Mouse (Mus musculus) lung, embryonic 14.5 days (tissue): ENCODE measurements at regions not wholly inside any gene's neighbourhood (a gene's known extent, or its start where the extent isn't known, plus 50 kb on each side); places are given as distances from the start of the nearest gene placed in this dataset.

Experiments used
- ATAC-seq: fragments of 200-750 bp; cut with Nextera tagmentation; 2 replicates; pipeline ENCODE4 v1.8.0; 2017; ENCODE audit warnings: mild to moderate bottlenecking, moderate TSS enrichment, moderate library complexity; ENCODE audit not compliant: insufficient read depth
- DNase-seq: peaks from one replicate; pipeline ENCODE4 v3.0.0-alpha.2; 2015
- H3K27ac ChIP-seq: fragments of 300-500 bp; sonication (generic); 2 replicates; pipeline ENCODE4 v1.5.1; 2014; ENCODE audit warnings: low read depth, mild to moderate bottlenecking, moderate library complexity
- H3K27me3 ChIP-seq: fragments of 300-500 bp; sonication (generic); 2 replicates; pipeline ENCODE4 v1.6.1; 2014; ENCODE audit warnings: low read length, control low read depth; ENCODE audit not compliant: insufficient read depth
- H3K36me3 ChIP-seq: fragments of 300-500 bp; sonication (generic); 2 replicates; pipeline ENCODE4 v1.6.1; 2014; ENCODE audit warnings: control low read depth; ENCODE audit not compliant: insufficient read depth
- H3K4me1 ChIP-seq: fragments of 300-500 bp; sonication (generic); 2 replicates; pipeline ENCODE4 v1.6.1; 2014; ENCODE audit warnings: antibody characterized with exemption, control low read depth; ENCODE audit not compliant: insufficient read depth
- H3K4me2 ChIP-seq: fragments of 300-500 bp; sonication (generic); 2 replicates; pipeline ENCODE4 v1.6.1; 2014; ENCODE audit warnings: mild to moderate bottlenecking
- H3K4me3 ChIP-seq: fragments of 300-500 bp; sonication (generic); 2 replicates; pipeline ENCODE4 v1.5.1; 2014; ENCODE audit warnings: low read depth, low read length
- H3K9ac ChIP-seq: fragments of 300-500 bp; sonication (generic); 2 replicates; pipeline ENCODE4 v1.6.1; 2014
- H3K9me3 ChIP-seq: fragments of 300-500 bp; sonication (generic); 2 replicates; pipeline ENCODE4 v1.6.1; 2016; ENCODE audit warnings: low read depth, low read length, control low read depth
- CTCF ChIP-seq: IDR thresholded peaks from 2 replicates; pipeline ENCODE4 v1.5.1; 2016; ENCODE audit warnings: antibody characterized with exemption, low read depth
- WGBS: fragments of 180-500 bp; shearing (Covaris S2); extraction: QIAGEN DNeasy Blood & Tissue Kit; methylation state at CpG from one replicate; pipeline ENCODE4 v1.1.7; 2014; 5-methylcytosine and 5-hydroxymethylcytosine counted together

GRCm38 (mm10) chr14:105950924-105951323 lies 54.3 kb upstream of the Spry2 start:
- H3K4me1 ChIP-seq, result no peaks in the 10 kb centered on the region
- no peak overlapping the region for H3K4me2 ChIP-seq
- 73% methylated on average over 3 of the region's 3 CpGs for WGBS
- H3K9ac ChIP-seq, result no peak overlapping the region
- no peaks in the 10 kb centered on the region for H3K36me3 ChIP-seq
- ATAC-seq (no peak), DNase-seq (peak; percentile 46)
- no peaks in the 10 kb centered on the region for H3K9me3 ChIP-seq
- no peak for TF ChIP-seq CTCF
- H3K4me3 ChIP-seq, result no peak overlapping the region
- H3K27ac ChIP-seq, result no peak overlapping the region
- H3K27me3 ChIP-seq, result no peaks in the 10 kb centered on the region

DNA sequence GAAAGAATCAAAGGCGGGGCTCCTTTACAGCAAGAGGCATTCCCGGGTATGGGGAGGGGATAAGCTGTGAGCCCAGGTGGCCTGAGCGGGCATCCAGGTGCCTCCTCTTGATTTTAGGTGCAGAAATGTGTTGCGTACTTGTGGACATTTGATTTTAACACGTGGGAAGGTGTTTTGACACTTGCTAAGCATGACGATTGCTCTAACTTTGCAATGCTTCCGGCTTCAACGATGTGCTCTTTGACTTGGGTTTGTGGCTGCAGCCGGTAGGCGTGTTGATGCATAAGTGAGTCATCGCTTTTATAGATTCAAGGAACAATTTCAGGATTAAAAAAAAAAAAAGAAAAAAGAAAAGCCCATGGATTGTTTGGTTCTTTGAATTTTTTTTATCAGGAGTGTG lies 58.5 kb upstream of the Spry2 start:
- ATAC-seq, result no peak
- H3K4me2 ChIP-seq, result no peak overlapping the region
- 88% methylated on average over 11 of the region's 11 CpGs for WGBS
- no peak for TF ChIP-seq CTCF
- no peak overlapping the region for H3K9ac ChIP-seq
- H3K4me1 ChIP-seq, result no peaks in the 10 kb centered on the region
- DNase-seq, result no peak
- no peaks in the 10 kb centered on the region for H3K9me3 ChIP-seq
- H3K36me3 ChIP-seq, result no peaks in the 10 kb centered on the region
- no peak overlapping the region for H3K4me3 ChIP-seq
- no peak overlapping the region for H3K27ac ChIP-seq
- no peaks in the 10 kb centered on the region for H3K27me3 ChIP-seq

DNA sequence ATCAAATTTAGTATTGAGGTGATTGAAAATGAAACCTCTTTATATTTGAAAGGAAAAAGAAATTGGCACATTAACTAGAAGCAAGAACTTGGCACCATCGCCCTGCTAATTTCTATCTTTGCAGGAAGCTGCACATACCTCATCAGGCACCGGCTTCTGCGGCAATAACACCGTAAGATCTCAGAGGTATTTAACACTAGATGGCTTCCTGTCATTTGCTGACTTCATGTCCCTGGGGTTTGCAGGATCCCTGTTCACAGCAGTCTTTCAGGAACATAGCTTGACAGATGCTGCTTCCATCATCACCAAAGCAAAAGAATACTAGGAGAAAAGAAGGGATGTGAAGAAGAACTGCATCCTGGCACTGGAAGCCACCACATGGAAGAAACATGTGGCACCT lies 60.2 kb upstream of the Spry2 start:
- H3K27ac ChIP-seq, result no peak overlapping the region
- no peak overlapping the region for H3K9ac ChIP-seq
- H3K4me2 ChIP-seq, result no peak overlapping the region
- no peak for ATAC-seq
- 68% methylated on average over 4 of the region's 4 CpGs for WGBS
- no peaks in the 10 kb centered on the region for H3K27me3 ChIP-seq
- no peaks in the 10 kb centered on the region for H3K4me1 ChIP-seq
- H3K9me3 ChIP-seq, result no peaks in the 10 kb centered on the region
- no peak for TF ChIP-seq CTCF
- H3K36me3 ChIP-seq, result no peaks in the 10 kb centered on the region
- no peak overlapping the region for H3K4me3 ChIP-seq
- no peak for DNase-seq

DNA sequence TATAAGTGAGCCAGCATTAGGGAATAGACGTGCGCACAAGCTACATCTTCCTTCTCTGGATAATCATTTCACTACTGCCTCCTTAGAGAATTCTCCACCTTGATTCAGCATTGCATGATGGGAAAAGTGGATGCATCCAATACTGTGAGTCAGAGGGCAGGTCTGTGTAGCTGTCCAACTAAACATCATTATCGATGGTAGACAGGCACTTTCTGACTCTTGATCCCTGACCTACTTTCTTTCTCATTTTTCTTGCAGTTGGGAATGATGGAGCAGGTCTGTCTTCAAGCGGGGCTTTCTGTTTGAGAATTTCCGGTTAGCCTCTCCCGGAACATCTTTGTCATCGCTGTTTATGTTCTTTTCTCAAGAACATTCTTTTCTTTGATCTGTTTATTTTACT lies 61.4 kb upstream of the Spry2 start:
- 36% methylated on average over 7 of the region's 7 CpGs for WGBS
- Histone ChIP-seq H3K4me2 (no peak overlapping the region), H3K4me1 (no peaks in the 10 kb centered on the region), H3K9me3 (no peaks in the 10 kb centered on the region), H3K27ac (no peak overlapping the region), H3K4me3 (no peak overlapping the region), H3K36me3 (no peaks in the 10 kb centered on the region), H3K9ac (no peak overlapping the region), H3K27me3 (no peaks in the 10 kb centered on the region)
- no peak for TF ChIP-seq CTCF
- no peak for ATAC-seq
- peak; percentile 16 for DNase-seq

- DNase-seq (peak; percentile 78), ATAC-seq (peak; percentile 91)
- no peaks in the 10 kb centered on the region for H3K27me3 ChIP-seq
- no peak overlapping the region for H3K9ac ChIP-seq
- H3K4me2 ChIP-seq, result peak overlapping the region; percentile 23; the same call in 1 of the 2 replicates
- H3K36me3 ChIP-seq, result no peaks in the 10 kb centered on the region
- no peak for TF ChIP-seq CTCF
- peaks cover 12% of the 10 kb centered on the region; the same call in 1 of the 2 replicates for H3K4me1 ChIP-seq
- H3K27ac ChIP-seq, result peak overlapping the region; percentile 48; the same call in 1 of the 2 replicates
- H3K4me3 ChIP-seq, result no peak overlapping the region
- WGBS, result 43% methylated on average over 15 of the region's 15 CpGs
- no peaks in the 10 kb centered on the region for H3K9me3 ChIP-seq
Measured at GRCm38 (mm10) chr14:105979544-105980323, 83.1 kb upstream of the Spry2 start.

DNA sequence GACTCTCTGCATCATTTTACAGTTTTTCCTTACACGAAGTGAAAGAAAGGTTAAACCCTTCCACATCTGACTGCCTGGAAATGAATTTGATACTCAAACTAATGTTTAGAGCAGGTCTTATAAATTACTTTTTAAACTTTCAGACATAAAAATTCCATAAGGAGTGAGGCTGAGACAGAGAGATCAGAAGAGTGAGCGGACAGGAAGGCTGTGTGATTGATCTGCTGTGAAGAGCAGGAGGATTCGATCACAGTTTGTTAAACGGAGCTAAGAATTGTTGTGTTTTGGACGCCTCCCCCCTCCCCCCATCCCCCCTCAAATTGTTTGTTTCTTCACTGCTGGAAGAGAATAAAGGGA lies 83.7 kb upstream of the Spry2 start:
- no peak overlapping the region for H3K9ac ChIP-seq
- no peak overlapping the region for H3K4me2 ChIP-seq
- ATAC-seq (no peak; the same call in 1 of the 2 replicates), DNase-seq (peak; percentile 23)
- H3K36me3 ChIP-seq, result no peaks in the 10 kb centered on the region
- no peaks in the 10 kb centered on the region for H3K27me3 ChIP-seq
- no peak overlapping the region for H3K4me3 ChIP-seq
- H3K27ac ChIP-seq, result peak overlapping the region; percentile 48; the same call in 1 of the 2 replicates
- TF ChIP-seq CTCF, result no peak
- no peaks in the 10 kb centered on the region for H3K9me3 ChIP-seq
- peaks cover 12% of the 10 kb centered on the region; the same call in 1 of the 2 replicates for H3K4me1 ChIP-seq
- 24% methylated on average over 5 of the region's 5 CpGs for WGBS

DNA sequence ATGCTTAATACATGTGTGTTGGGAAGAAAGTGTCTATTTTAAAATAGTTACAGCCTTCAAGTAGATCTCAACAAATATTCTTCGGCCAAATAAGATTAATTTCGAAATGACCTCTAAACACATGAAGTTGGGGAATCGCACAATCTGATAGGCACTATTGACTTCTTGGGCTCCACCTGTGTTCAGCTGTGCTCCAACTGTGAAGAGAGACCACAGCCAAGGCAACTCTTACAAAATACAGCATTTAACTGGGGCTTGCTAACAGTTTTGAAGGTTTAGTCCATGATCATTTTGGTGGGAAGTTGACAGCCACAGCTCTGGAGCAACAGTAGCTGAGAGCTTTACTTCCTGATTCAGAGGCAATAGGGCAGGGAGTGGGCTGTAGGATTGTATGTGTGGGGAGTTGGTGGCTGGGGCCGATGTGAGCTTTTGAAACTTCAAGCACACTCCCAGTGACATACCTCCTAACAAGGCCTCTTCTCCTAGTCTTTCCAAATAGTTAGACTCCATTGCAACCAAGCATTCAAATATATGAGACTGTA lies 90.8 kb upstream of the Spry2 start:
- Histone ChIP-seq H3K27ac (no peak overlapping the region), H3K9me3 (no peaks in the 10 kb centered on the region), H3K4me3 (no peak overlapping the region), H3K9ac (no peak overlapping the region), H3K27me3 (no peaks in the 10 kb centered on the region), H3K36me3 (no peaks in the 10 kb centered on the region), H3K4me2 (no peak overlapping the region), H3K4me1 (no peaks in the 10 kb centered on the region)
- no peak for TF ChIP-seq CTCF
- WGBS, result 92% methylated on average over 4 of the region's 4 CpGs
- ATAC-seq, result no peak
- no peak for DNase-seq
